Mouse (Mus musculus) spleen, postnatal 14 days (tissue): ENCODE measurements around the gene Gm15517.
A peak's percentile ranks its signal among the peaks of the same experiment; 100 is the strongest.
"Not testable (repeated sequence)": the region's sequence is repeated elsewhere in the genome, so short reads cannot be mapped to it uniquely, and the experiment has no call there.

Source experiments
- DNase-seq, 2 experiments: peaks; one replicate each; pipeline ENCODE4 v3.0.0; 2021 to 2022; ENCODE audit warnings: low spot score in 2 of 2

Gm15517 gene

DNA sequence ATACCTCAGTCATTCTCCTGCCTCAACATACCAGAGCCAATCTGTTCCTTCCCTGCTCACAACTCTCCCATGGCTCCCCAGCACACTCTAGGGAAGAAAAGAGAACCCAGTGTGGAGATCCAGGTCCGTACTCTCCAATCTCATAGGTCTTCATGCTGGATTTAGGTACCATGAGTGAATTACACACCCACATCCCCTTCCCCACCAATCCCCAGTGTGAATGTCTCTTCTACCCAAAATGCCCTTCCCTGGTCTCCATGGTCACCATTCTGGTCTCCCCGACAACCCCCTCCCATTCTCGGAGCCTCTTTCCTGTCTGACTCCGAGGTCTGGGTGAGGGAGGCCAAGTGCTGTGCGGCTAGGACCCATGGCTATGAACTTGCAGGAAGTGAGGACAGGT, at the start of gene Gm15517:
Gene Gm15517 (plus strand): TSS at position 301 of the 400 bp plus-strand sequence.
- no peak for DNase-seq

DNA sequence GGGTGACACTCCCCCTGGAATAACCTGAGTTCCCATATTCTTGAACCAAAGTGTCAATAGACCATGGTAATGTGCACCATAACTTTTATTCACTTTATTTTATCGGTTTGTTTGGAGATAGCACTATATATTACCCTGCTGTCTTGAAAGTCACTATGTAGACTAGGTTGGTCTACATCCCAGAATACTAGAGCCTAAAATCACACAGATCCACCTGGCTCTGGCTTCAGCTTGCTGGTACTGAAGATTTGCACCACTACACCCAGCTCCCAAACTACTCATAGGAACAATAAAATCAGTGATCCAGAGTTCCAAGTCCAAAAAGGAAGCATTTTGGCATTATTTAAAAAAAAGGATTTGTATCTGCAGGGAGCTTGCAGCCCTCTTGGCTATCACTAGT, 45.6 kb upstream of the Gm15517 start, which contains the start of gene Klk1b5:
Gene Klk1b5 (plus strand): TSS at position 301 of the 400 bp plus-strand sequence.
- DNase-seq = no peak

DNA sequence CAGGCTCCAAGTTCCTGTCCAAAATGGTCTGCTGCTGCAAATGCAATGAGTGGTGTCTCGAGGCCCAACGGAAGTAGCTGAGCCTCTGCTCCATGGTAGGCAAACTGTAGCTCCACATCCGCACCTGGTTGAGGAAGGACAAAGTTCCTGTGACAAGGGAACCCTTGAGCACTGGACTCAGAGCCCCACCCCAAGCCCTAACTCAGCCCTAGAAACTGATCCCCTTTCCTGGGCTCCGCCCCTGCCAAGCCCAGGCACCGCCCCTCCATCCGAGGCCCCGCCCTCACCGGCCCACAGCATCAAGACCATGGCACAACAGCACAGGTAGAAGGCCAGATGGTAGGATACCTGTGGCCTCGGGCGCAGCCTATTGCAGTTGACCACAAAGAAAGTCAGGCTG, 39.6 kb upstream of the Gm15517 start:
- DNase-seq = not testable (repeated sequence)

DNA sequence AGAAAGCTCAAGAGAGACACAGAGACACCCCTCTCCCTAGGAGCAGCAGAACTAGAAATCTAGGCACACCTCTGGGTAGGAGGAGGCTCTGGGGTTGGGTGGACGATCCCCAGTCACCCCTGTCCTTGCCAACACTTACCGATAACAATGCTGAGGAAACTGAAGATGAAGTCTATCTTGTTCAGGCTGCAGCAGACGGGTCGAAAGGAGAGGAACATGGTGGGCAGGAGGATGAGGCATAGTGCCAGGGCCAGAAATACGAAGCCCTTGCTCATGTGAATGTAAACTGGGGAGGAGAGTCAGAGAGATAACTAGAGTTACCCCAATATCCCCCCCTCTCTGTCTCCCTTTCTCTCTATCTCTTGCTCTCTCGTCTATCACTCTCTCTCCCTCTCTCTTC, 38.9 kb upstream of the Gm15517 start:
- DNase-seq = not testable (repeated sequence)

DNA sequence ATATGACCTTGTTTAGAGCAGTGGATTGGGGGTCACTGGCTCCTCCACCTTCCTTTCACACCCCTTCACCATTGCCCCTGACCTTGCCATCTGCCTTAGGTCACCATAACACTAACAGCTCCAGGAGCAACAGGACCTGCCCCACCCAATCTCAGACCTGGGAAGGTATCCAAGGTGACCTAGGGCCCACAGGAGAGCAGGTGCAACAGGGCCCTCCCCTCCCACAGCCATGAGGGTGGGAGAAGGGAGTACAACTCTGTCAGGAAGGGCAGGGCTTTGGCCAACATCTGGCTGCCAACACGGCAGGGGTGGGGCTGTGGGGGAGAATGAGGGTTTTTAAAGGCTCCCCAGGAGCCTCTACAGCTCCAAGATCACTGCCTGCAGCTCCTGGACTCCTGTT, 36.2 kb upstream of the Gm15517 start, which contains the start of gene Klk1:
Gene Klk1 (plus strand): TSS at position 285 of the 400 bp plus-strand sequence.
- no peak for DNase-seq

DNA sequence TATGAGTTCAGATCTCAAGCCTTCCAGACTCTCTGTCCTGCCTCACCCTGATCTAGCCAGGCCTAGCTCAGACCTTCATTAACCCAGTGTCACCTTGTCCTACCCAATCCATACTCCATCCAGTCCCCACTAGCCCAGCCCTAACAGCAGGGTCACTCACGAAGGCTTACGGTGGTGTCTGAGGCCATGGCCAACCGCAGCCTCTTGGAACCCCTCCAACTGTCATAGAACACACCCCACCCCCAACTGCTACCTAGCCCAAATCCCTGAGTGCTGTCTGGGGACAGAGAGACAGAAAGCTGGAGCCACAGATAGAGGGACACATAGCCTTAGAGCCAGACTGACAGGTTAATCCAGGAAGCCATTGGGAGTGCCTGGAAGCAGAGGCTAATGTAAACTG, 25.3 kb upstream of the Gm15517 start, which contains the start of gene Gm36864:
Gene Gm36864 (plus strand): TSS at position 269 of the 400 bp plus-strand sequence.
- DNase-seq = no peak

DNA sequence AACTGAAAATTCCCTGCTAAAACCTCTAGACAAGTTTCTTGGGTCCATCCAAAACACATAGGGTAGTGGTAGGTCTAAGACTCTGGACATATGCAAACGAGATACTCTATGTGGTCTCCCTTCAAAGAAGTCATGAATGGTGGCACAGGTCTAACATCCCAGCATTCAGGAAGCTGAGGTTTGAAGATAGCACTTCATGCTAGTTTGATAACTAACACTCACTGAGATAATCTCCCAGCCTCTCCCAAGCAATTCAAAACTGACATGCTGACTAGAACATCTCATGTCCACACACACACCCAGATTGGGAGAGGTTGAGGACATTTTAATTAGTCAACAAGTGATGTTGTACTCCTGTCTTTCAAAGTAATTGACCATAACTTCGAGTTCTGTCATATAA, 21.3 kb upstream of the Gm15517 start:
- DNase-seq = no peak

DNA sequence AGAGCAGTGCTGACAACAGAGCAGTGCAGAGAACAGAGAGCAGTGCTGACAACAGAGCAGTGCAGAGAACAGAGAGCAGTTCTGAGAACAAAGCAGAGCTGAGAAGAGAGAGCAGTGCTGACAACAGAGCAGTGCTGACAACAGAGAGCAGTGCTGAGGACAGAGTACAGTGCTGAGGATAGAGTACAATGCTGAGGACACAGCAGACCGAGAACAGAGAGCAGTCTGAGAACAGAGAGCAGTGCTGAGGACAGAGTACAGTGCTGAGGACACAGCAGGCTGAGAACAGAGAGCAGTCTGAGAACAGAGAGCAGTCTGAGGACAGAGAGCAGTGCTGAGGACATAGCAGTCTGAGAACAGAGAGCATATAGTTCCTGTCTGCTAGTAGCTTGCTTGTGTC, 20.5 kb upstream of the Gm15517 start:
- DNase-seq = no peak

DNA sequence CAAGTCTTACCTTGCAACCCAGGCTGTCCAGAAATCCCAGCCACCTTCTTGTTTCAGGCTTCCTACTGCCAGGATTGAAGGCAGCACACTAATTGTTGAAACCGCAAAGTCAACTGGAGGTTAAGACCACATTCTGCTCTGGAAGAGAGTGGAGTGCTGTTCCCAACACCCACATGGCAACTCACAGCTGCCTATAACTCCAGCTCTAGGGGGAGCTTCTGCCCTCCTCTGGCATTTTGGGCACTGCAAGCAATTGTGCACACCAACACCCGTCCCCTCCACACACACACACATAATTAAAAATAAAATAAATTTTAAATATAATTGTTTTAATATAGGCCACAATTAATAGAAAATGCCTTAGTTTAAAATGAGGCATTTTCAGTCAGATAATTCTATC, 20.1 kb upstream of the Gm15517 start:
- no peak for DNase-seq

DNA sequence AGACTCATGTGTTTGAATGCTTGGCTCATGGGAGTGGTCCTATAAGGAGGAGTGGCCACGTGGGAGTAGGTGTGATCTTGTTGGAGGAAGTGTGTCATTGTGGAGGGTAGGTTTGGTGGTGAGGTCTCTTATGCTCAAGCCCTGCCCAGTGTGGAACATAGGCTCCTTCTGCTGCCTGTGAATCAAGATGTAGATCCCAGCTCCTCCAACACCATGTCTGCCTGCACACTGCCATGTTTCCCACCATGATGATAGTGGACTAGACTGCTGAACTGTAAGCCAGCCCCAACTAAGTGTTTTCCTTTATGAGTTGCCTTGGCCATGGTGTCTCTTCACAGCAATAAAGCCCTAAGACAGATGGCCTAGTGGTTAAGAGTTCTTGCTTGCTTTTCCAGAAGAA, 17.2 kb upstream of the Gm15517 start:
- no peak for DNase-seq

DNA sequence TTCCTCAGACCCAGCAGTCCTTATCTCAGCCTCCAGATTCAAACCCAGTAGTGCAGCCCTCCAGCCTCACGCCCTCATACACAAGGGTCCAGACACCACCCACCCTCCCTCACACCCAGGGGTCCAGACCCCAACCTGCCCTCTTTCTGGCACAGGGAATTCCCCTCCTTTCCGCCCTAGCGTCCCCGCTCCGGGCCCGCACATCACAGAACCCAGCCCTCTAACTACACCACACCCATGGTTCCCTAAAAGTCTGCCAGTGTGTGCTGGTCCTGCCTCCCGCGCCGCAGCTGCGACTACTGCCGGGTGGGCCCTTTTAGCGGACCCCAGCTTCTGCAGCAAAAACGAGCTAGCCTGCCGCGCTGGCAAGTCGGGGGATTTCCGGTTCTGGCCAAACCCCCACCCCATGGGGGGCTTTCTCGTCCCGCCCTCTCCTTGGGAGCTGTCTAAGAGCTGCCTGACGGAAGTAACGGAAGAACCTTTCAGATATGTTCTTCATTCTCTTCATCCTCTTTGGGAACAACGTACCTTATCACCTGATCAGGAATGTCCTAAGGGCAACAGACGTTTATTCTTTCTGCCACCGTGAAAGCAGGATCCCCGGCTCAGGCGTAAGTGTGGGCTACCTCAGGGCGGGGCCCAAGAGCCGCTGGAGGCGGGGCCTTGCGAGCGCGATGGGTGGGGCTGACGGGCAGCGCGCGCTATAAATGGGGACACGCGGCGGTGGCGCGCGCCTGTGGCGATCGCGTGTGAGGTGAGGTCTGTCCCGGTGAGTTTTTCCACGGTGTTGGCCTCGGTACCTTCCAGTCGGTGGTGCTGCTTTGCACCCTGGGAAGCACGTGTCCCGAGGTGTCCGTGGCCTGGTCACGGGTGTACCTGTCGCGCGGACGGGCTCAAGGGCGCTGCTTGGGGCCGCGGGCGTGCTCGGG, 14.9 kb upstream of the Gm15517 start, which contains the start of the genes 1700028J19Rik and 2410002F23Rik:
Gene 1700028J19Rik (minus strand): TSS at position 641 of the 929 bp plus-strand sequence.
Gene 2410002F23Rik (plus strand): TSS at position 668 of the 929 bp plus-strand sequence.
- peak; percentile 83 to 88 for DNase-seq

DNA sequence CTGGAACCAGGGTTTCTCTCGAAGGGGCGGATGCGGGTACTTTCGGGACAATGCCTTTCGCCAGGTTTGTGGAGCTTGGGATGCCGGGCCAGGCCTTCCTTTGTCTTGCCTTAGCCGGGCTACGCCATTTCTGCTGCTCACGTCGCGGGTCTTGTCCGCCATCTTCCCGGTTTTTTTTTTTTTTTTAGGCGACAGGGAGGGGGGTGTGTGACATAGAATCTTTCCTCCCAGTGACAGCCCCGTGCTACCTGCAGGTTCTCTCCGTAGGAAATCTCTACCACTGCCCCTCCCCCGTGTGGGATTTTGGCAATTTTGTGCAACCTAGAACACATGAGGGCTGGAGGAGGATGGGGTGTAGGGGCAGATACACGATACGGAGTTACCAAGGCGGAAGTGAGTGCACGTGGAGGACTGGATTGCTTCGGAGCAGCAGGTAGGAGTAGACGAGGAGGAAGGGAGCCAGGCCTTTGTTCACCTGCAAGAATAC, 14.2 kb upstream of the Gm15517 start:
- no peak for DNase-seq

DNA sequence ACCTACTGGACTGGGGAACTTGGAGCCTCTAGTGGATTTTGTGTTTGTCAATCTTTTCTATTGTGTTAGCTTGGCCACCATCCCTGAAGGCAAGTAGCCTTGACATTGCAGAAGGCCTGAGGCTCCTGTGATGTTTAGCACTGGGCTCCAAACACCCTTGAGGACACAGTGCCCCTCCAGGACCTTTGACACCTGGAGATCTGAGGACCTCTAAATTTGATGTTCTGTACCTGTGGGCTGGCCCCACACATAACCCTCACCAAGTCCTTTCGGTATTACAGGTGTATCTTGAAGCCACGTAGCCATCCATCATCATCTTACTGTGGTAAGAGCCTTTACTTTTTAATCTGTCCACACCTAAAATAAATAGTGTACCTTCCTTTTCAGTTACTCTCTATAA, 13.3 kb upstream of the Gm15517 start:
- DNase-seq = no peak

DNA sequence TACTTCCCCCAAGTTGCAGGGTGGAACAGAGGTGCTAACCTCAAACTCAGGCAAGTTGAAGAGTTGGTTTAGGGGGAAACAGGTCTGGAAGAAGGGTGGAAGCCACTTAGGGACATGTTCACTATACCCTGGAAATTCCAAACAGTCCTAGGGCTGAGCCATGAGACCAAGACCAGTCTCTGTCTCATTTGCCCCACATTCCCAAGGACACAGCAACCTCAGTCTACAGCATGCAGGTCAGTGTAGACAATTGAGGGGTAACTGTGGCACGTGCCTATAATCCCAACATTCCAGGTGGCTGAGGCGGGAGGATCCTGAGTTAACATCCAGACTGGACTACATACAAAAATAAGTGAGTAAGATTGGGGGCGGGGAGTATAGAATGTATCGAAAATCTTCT, 12.0 kb upstream of the Gm15517 start:
- DNase-seq = no peak

DNA sequence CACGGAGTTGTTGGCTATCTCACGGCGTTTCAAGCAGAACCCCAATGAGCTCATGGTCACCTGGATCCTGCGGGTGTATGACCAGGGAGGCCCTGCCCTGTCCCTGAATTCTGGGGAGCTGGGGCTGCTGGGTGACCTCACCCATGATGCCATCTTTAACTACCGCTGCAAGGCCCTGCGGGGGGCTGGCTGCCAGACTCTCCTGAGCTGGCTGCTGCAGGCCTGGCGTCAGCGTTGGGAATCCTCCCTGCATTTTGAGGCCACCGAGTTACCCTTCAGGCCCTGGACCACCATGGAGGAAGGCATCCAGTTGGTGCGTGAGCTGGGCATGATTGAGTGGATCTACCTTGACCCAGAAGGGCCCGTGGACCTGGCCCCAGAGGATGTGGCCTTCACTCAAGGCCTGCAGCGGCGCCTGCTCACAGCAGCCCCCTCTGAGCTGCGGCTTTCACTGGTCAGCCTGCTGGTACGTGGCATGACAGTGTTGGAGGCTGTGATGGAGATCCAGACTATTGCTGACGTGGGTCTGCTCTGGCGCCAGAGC, 10.4 kb upstream of the Gm15517 start:
- DNase-seq = not testable (repeated sequence)

DNA sequence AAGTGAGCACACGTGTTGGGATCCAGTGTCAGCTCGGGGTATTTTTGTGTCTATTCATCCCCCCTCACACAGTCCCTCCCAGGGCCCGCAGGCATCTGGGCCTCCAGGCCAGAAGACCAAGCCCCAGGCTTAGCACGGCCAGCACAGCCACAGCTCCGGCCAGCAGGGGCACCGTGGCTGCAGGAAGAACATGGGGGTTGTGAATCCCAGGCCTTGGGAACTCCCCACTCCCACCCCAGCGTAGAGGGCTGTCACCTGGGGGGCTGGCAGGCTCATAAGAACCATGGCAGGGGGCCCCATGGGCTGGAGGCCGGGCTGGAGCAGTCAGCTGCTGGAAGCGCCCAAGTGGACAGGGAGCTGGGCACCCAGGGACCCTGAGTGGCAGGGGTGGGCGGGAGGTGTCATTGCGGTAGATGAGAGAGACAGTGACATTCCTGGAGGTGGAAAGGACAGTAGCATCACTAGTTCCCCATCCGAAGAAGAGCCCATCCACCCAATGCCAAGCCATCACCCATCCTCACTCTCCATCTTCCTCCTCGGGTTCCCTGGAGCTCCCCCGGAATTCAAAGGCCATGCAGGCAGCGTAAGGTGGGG, 8.1 kb upstream of the Gm15517 start:
- DNase-seq = no peak

DNA sequence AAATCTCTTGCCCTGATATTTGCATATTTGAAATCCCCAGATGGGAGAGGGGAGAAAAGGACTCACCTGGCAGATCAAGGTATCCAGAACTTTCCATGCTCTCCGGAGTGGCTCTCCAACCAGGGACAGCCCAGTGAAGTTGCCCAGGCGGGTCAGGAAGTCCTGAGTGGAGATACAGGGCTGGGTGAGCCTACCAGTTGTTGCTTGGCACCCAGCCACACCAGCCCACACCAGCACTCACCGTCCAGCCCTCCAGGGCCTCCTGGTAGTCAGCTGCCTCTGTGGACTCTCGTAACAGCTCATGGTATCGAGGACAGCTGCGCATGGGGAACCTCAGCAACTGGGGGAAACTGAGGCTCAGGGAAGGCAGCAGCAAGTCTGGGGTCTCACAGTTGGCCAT, 6.3 kb upstream of the Gm15517 start:
- no peak for DNase-seq

DNA sequence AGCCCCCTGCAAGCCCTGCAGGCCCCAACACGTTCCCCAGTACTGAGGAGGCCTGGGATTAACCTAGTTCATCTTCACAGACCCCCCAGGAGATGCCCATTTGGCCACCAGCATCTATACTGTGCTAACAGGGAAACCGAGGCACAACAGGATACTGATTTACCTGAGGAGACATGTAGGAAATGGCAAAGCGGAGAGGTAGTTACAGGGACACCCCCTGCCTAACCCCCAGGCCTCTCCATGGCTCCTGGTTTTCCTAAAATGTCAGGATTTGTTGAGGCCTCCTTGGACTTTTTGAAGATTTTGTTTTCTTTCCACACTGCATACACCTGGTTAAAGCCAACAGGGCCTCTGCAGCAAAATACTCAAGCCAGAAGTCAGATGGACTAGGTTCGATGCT, 4.0 kb upstream of the Gm15517 start, which contains the start of gene Acp4:
Gene Acp4 (minus strand): TSS at position 101 of the 400 bp plus-strand sequence.
- no peak for DNase-seq

DNA sequence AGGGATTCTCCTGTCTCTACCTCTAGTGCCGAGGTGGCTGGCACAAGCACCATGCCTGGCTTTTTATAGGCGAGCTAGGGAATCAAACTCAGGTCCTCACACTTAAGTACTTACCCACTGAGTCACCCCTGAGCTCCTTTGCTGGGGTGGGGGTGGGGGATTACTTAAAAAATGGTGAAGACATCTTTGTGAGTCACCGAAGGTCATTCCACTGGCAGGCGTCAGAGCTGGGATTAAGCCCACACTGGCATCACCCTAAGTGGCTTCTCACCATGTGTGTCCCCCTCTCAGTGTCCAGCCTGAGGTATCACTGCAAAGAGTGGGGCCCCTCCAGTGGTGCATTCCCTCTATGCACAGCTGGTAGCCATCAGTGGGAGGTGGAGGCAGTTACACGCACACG, 837 bp upstream of the Gm15517 start:
- no peak for DNase-seq

DNA sequence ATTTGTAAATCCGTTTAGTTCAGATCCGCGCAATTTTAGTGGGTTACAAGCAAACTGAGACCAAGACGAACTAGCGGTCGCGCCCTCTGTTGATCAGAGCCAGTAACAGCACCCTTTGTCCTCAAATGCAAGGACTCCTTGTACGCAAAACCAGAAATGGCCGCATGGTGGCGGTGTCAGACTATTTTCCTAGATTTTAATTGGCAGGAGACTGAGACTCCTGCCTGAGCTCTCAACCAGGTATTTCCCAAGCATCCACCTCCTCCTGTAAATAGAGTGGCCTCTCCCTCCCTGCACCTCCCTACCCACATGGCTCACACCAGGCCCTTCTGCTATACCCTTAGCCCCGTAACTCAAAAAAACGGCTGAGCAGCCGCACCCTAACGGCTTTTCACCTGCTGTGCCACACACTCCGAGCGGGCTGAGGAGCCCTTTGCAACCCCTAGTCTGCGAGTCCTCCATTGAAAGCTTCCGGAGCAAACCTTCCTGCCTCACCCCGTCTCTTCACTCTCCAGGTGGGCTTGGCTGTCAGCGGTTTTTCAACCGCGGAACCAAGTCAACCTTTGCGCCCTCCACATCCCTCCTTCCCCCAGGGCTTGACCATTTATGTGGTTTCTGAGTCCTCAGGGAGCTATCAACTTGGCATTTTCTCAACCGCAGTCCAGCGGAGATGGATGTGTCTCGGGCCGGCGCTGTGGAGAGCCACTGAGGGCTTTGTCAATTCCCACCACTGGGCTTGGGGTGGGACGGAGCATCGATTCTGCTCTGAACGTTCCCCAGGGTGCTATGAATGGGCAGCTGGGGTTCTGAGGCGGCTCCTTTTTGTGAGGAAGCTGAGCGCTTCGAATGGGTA, 1.8 kb downstream of the Gm15517 start:
- DNase-seq = peak; percentile 82 to 89

DNA sequence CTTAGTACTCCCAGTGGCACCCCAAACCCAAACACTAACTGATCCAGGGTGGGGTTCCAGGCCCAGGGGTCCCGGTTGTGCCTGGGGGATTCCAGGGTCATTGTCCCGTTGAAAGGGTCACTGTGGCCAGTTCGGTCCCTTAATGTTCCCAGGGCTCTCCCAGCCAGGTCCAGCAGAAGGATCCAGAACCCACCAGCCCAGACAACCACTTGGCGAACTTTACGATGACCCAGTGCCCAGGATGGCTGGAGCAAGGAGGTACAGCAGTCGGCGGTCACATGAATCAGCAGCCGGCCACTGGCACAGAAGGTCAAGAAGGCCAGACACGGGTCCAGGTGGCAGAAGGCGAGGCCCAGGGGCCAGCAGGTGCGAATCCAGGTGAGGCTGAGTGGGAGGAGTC, 6.9 kb downstream of the Gm15517 start:
- no peak for DNase-seq
